Mouse (Mus musculus) cerebellum, postnatal 4 days (tissue): ENCODE measurements around the gene Myh6.
"Not testable (repeated sequence)": the region's sequence is repeated elsewhere in the genome, so short reads cannot be mapped to it uniquely, and the experiment has no call there.

Source experiments
- DNase-seq, 2 experiments: peaks; one replicate each; pipeline ENCODE4 v3.0.0; 2022; ENCODE audit warnings: low spot score in 2 of 2, mixed read lengths in 1 of 2

Myh6 gene

DNA sequence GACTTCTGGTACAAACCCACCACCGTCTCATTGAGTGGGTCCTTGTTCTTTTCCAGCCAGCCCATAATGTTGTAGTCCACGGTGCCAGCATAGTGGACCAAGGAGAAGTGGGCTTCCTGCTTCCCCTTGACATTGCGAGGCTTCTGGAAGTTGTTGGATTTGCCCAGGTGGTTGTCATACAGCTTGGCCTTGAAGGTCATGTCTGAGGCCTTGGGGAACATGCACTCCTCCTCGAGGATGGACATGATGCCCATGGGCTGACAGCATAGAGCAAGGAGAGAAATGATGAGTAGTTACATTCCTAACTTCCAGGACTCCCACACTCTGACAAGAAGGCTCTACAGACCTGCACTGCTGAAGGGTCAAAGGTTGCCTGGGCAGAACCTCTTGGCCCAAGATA lies 8.2 kb downstream of the Myh6 start:
- DNase-seq: no peak

- DNase-seq: no peak
Measured at GRCm38 (mm10) chr14:54956533-54956932, 10.2 kb downstream of the Myh6 start.

DNA sequence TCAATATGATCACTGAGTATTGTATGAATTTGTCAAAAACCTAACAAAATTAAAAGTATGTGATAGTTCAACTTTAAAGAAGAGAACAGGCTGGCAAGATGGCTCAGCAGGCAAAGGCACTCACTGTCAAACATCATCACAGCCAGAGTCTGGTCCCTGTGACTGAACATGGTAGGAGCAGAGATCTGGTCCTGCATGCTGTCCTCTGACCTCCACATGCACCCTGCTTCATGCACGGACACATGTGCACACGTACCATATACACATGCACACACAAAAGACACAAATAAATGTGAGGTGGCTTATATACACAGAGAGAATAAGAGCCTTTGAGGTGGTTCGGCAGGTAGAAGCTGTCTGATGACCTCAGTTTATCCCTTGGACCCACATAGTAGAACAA lies 11.2 kb downstream of the Myh6 start:
- no peak for DNase-seq

- no peak for DNase-seq
Measured at GRCm38 (mm10) chr14:54954474-54954873, 12.3 kb downstream of the Myh6 start.

DNA sequence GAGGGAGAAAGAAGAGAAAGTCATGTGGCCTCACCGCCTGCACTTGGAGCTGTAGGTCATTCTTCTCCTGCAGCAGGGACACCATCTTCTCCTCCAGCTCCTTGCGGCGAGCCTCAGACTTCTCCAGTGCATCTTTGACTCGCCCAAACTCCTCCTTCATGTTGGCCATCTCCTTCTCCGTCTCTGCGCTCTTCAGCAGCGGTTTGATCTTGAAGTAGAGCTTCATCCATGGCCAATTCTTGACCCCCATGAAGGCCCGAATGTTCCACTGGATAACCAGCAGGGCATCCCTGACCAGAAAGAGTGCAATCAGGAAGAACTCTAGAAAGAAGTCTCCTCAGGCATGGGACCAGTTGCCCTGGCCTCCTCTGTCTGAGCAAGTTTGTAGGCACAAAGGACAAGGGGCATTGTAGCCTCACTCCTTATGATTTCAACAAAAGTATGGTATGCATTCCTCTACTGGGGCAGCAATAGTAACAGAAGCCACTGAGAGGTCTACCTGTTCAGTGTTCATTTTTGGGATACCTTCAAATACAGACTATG lies 13.0 kb downstream of the Myh6 start:
- DNase-seq: no peak

DNA sequence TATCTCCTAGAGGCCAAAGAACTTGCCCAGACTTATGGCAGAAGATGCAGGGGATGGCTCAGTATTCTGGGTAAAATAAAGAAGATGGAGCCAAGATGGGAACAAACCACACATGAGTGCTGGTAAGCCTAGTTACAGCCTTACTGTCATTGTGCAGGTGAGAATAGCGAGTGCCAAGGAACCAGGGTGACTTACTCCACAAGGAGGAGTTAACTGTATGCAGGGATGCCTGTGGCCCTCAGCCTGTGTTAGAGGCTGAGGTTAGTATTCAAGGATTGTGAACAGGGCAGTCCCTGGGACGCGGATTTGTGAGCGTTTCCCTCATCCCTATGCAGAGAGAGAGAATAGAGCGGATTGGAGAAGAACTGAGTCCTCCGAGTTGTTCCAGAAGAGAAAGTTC lies 15.1 kb downstream of the Myh6 start:
- no peak for DNase-seq

GRCm38 (mm10) chr14:54950493-54950892 lies 16.2 kb downstream of the Myh6 start:
- DNase-seq: no peak

DNA sequence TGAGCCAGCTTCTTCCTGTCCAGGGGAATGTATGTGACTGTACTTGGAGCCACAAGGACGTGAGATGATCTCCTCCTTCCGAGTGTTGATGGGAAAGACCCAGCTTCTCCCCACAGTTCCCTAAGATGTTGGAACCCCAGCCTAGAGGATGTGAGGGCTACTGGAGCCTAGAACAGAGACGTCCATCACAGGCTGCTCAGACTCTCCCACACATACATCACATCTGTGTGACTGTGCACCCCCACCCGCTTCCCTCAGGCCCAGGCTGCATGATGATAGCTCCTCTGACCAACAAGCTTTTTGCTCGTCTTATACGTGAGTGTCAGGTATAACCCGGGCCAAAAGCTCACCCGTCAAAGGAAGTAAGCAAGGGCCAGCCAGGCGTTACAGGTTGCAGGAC lies 17.9 kb downstream of the Myh6 start:
- no peak for DNase-seq

DNA sequence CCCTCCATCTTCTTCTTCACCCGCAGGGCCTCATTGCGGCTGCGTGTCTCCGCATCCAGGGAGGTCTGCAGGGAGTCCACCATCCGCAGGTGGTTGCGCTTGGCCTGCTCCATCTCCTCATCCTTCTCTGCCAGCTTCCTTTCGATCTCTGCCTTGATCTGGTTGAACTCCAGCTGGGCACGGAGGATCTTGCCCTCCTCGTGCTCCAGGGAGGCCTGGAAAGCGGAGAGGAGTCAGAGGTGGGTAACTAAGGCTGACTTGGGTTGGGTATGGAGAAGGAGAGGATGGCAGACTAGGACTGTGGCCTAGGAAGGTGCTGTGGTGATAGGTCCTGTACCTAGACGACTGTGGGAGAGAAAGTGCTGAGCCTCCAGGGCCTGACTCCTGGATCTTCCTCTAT lies 19.7 kb downstream of the Myh6 start:
- DNase-seq: not testable (repeated sequence)

DNA sequence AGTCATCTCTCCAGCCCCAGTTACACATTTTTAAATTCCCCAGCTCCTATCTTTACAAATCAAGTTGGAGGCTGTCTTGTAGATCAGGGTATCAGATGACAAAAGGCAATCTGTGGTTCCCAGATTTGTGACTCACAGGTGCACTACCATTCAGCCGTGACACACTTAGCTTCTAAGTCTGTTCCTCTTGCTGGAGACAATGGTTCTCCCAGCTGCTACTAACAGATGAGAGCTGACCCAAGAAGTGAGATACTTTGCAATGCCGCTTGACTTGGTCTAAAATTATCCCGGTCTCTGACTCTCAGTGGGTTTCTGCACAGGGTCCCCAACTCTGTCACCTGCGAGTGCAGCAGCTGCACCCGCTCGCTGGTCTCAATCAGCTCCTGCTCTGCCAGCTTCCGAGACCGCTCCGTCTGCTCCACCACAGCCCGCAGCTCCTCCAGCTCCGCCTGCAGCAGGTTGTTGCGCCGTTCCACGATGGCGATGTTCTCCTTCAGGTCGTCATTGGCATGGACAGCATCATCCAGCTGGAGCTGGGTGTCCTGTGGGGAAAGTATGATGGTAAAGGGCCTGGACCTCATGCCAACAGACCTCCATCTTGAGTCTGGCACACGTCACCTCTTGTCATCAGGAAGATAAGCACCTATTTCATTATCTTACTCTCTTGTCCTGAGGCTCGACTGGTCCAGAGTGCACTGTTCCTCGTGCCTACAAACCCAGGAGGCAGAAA lies 20.6 kb downstream of the Myh6 start:
- DNase-seq: no peak

- DNase-seq: no peak
Measured at GRCm38 (mm10) chr14:54944939-54945338, 21.8 kb downstream of the Myh6 start.

DNA sequence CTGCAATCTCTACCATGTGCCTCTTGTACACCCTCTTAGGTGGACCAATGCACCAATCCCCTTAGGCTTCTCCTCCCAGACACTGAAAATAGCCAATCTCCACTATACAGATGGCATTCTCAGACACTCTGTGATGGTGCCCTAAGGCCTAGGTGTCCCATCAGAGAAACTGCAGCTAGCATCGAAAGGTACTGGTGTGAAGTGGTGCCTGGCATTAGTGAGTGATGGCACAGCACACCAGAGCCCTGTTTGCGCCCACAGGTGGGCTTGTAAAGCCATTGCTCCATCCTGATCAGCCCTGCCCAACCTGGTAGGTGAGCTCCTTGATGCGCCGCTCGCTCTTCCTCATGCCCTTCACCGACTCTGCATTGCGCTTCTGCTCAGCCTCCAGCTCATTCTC lies 22.8 kb downstream of the Myh6 start:
- DNase-seq: no peak

- DNase-seq: no peak
Measured at GRCm38 (mm10) chr14:54942479-54942878, 24.2 kb downstream of the Myh6 start.

GRCm38 (mm10) chr14:54941024-54941978 lies 25.4 kb downstream of the Myh6 start:
- no peak for DNase-seq

GRCm38 (mm10) chr14:54940176-54940530 lies 26.6 kb downstream of the Myh6 start:
- DNase-seq: no peak

DNA sequence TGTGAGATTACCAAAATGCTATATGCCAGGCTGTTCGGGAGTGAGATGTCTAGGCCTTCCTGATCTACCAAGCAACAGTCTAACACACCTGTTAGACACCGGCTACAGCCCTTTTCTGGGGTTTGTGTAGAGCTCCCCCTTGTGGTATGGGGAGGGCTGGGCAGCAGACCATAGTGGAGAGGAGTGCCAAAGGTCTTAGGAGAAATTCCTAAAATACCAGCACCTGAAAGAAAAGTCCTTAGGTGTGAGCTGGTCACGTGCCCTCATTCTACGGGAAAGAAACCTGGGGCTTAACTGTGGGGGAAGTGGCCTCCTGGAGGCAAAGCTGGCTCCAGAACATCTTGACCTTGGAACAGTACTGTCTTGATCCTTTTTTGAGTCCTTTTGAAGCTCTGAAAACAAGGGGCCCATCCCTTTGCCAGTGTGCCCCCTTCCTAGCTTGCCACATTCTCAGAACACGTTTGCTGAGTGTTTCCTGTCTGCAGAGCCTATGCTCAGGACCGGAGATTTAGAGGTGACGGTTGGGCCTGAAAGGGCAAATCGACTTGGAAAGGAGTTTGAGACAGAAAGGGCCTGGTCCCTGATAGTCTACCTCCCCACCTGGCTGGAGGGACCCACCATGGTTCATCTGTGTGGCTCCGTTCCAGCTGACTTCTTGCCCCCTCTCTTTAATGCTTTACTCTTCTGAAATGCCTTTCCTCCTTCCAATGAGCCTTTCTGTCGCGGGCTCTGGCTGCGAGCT lies 27.1 kb downstream of the Myh6 start:
- peak in 1 of 2 experiments; percentile 59 for DNase-seq

GRCm38 (mm10) chr14:54938431-54939219 lies 28.1 kb downstream of the Myh6 start:
- no peak for DNase-seq

GRCm38 (mm10) chr14:54937361-54938182 lies 29.2 kb downstream of the Myh6 start:
- no peak for DNase-seq

- no peak for DNase-seq
Measured at GRCm38 (mm10) chr14:54936831-54937160, 29.9 kb downstream of the Myh6 start.
